Mouse (Mus musculus) forebrain, postnatal 0 days (tissue): ENCODE results near the gene Rps6kb2. TPM values are rescaled to one million over a fixed set of nuclear protein-coding genes. Genes with fewer than 3 reads are reported as not detected.

Source experiments
- ATAC-seq: fragments of 200-750 bp; cut with Nextera tagmentation; 2 replicates; pipeline ENCODE4 v1.8.0; 2017; ENCODE audit warnings: mild to moderate bottlenecking, moderate library complexity
- DNase-seq: peaks from one replicate; pipeline ENCODE4 v3.0.0-alpha.2; 2015
- H3K27ac ChIP-seq: fragments of 300-500 bp; sonication (generic); 2 replicates; pipeline ENCODE4 v1.5.1; 2014; ENCODE audit warnings: low read depth, mild to moderate bottlenecking, antibody characterized with exemption, low read length, moderate library complexity, mixed read lengths
- H3K27me3 ChIP-seq: fragments of 300-500 bp; sonication (generic); 2 replicates; pipeline ENCODE4 v1.6.1; 2014; ENCODE audit warnings: mild to moderate bottlenecking, low read length, mixed read lengths; ENCODE audit not compliant: insufficient read depth
- H3K36me3 ChIP-seq: fragments of 300-500 bp; sonication (generic); 2 replicates; pipeline ENCODE4 v1.6.1; 2014; ENCODE audit warnings: mild to moderate bottlenecking, moderate library complexity; ENCODE audit not compliant: insufficient read depth
- H3K4me1 ChIP-seq: fragments of 300-500 bp; sonication (generic); 2 replicates; pipeline ENCODE4 v1.6.1; 2014; ENCODE audit warnings: antibody characterized with exemption; ENCODE audit not compliant: insufficient read depth
- H3K4me2 ChIP-seq: fragments of 300-500 bp; sonication (generic); 2 replicates; pipeline ENCODE4 v1.6.1; 2014; ENCODE audit warnings: low read depth, mild to moderate bottlenecking, moderate library complexity
- H3K4me3 ChIP-seq: fragments of 300-500 bp; sonication (generic); 2 replicates; pipeline ENCODE4 v1.5.1; 2014; ENCODE audit warnings: low read depth, low read length, mixed read lengths
- H3K9ac ChIP-seq: fragments of 300-500 bp; sonication (generic); 2 replicates; pipeline ENCODE4 v1.6.1; 2014; ENCODE audit warnings: mild to moderate bottlenecking
- H3K9me3 ChIP-seq: fragments of 300-500 bp; sonication (generic); 2 replicates; pipeline ENCODE4 v1.6.1; 2016; ENCODE audit warnings: low read length
- CTCF ChIP-seq: sonication (generic); IDR thresholded peaks from 2 replicates; pipeline ENCODE4 v1.5.1; 2016; ENCODE audit warnings: antibody characterized with exemption, control low read depth, low read depth
- WGBS: fragments of 180-500 bp; shearing (Covaris S2); extraction: QIAGEN DNeasy Blood & Tissue Kit; methylation state at CpG from one replicate; pipeline ENCODE4 v1.1.7; 2014; 5-methylcytosine and 5-hydroxymethylcytosine counted together
- polyA plus RNA-seq: library from polyadenylated mRNA; unstranded; fragments of >200 nt; fragmentation: Nextera tagmentation; extraction: Ambion mirVana; gene quantifications from 2 replicates; pipeline ENCODE4 v1.2.1, GENCODE M21; 2015
- total RNA-seq: library from RNA; depleted of rRNA; stranded (reverse); fragments of >200 nt; gene quantifications from 2 replicates; pipeline ENCODE4 v1.2.3, GENCODE M21; 2014

Rps6kb2 gene
- total and polyA plus RNA-seq, 2 experiments from 2014 or later: 33.5 to 55.5 TPM

GRCm38 (mm10) chr19:4187303-4187702 lies 24.1 kb upstream of the Rps6kb2 start:
- Histone ChIP-seq H3K4me3 (no peak overlapping the region), H3K9me3 (no peaks in the 10 kb centered on the region), H3K36me3 (no peaks in the 10 kb centered on the region), H3K27me3 (no peaks in the 10 kb centered on the region), H3K9ac (no peak overlapping the region), H3K27ac (no peak overlapping the region), H3K4me1 (no peaks in the 10 kb centered on the region), H3K4me2 (no peak overlapping the region)
- DNase-seq: no peak
- TF ChIP-seq CTCF: no peak
- no peak for ATAC-seq
- 73% methylated on average over 3 of the region's 3 CpGs for WGBS

- no peak for TF ChIP-seq CTCF
- no peak overlapping the region for H3K4me2 ChIP-seq
- H3K9me3 ChIP-seq: no peaks in the 10 kb centered on the region
- DNase-seq (no peak), ATAC-seq (no peak)
- no peaks in the 10 kb centered on the region; the same call in 1 of the 2 replicates for H3K4me1 ChIP-seq
- H3K27ac ChIP-seq: no peak overlapping the region
- WGBS: 63% methylated on average over 15 of the region's 15 CpGs
- no peaks in the 10 kb centered on the region for H3K36me3 ChIP-seq
- H3K4me3 ChIP-seq: no peak overlapping the region
- H3K9ac ChIP-seq: no peak overlapping the region
- no peaks in the 10 kb centered on the region for H3K27me3 ChIP-seq
These were observed 22.1 kb upstream of the Rps6kb2 start for GRCm38 (mm10) chr19:4184976-4185975.

- TF ChIP-seq CTCF: no peak
- H3K4me1 ChIP-seq: no peaks in the 10 kb centered on the region; the same call in 1 of the 2 replicates
- H3K4me3 ChIP-seq: no peak overlapping the region
- no peaks in the 10 kb centered on the region for H3K36me3 ChIP-seq
- H3K27ac ChIP-seq: no peak overlapping the region
- no peak overlapping the region for H3K4me2 ChIP-seq
- WGBS: 69% methylated on average over 2 of the region's 2 CpGs
- no peak overlapping the region for H3K9ac ChIP-seq
- peak; percentile 32; the same call in 1 of the 2 replicates for ATAC-seq
- no peaks in the 10 kb centered on the region for H3K9me3 ChIP-seq
- no peak for DNase-seq
- no peaks in the 10 kb centered on the region for H3K27me3 ChIP-seq
These were observed 20.5 kb upstream of the Rps6kb2 start for GRCm38 (mm10) chr19:4183689-4184088.

GRCm38 (mm10) chr19:4181892-4182291 lies 18.7 kb upstream of the Rps6kb2 start:
- Histone ChIP-seq H3K9ac (no peak overlapping the region), H3K27ac (no peak overlapping the region), H3K27me3 (no peaks in the 10 kb centered on the region), H3K4me2 (no peak overlapping the region), H3K4me1 (no peaks in the 10 kb centered on the region; the same call in 1 of the 2 replicates), H3K36me3 (no peaks in the 10 kb centered on the region), H3K9me3 (no peaks in the 10 kb centered on the region), H3K4me3 (no peak overlapping the region)
- ATAC-seq (peak; percentile 83), DNase-seq (peak; percentile 79)
- WGBS: 43% methylated on average over 3 of the region's 3 CpGs
- no peak for TF ChIP-seq CTCF

- Histone ChIP-seq H3K36me3 (no peaks in the 10 kb centered on the region), H3K9ac (no peak overlapping the region), H3K4me3 (no peak overlapping the region), H3K4me2 (no peak overlapping the region), H3K4me1 (no peaks in the 10 kb centered on the region; the same call in 1 of the 2 replicates), H3K27ac (no peak overlapping the region), H3K9me3 (no peaks in the 10 kb centered on the region), H3K27me3 (no peaks in the 10 kb centered on the region)
- no peak for TF ChIP-seq CTCF
- DNase-seq: no peak
- 88% methylated on average over 7 of the region's 7 CpGs for WGBS
- no peak for ATAC-seq
These were observed 17.3 kb upstream of the Rps6kb2 start for GRCm38 (mm10) chr19:4180411-4180810.

- Histone ChIP-seq H3K9me3 (no peaks in the 10 kb centered on the region), H3K9ac (no peak within 1 kb of the TSS), H3K4me3 (no peak within 1 kb of the TSS), H3K36me3 (no peaks in the 10 kb centered on the region), H3K4me1 (no peaks in the 10 kb centered on the region), H3K4me2 (peak within 1 kb of the TSS; percentile 2; the same call in 1 of the 2 replicates), H3K27ac (no peak within 1 kb of the TSS), H3K27me3 (no peaks in the 10 kb centered on the region)
- no peak for TF ChIP-seq CTCF
- 5% methylated on average over 11 of the region's 11 CpGs for WGBS
- DNase-seq (no peak), ATAC-seq (peak; percentile 36)
These were observed 12.3 kb upstream of the Rps6kb2 start, which contains the start of gene Carns1 for GRCm38 (mm10) chr19:4175368-4175947. Gene Carns1, minus strand, starts transcription at chr19:4175479.

GRCm38 (mm10) chr19:4172925-4173324 lies 9.8 kb upstream of the Rps6kb2 start:
- ATAC-seq: no peak
- no peak overlapping the region for H3K4me3 ChIP-seq
- H3K4me2 ChIP-seq: no peak overlapping the region
- H3K36me3 ChIP-seq: no peaks in the 10 kb centered on the region
- H3K27me3 ChIP-seq: no peaks in the 10 kb centered on the region
- no peak for DNase-seq
- no peak overlapping the region for H3K27ac ChIP-seq
- H3K4me1 ChIP-seq: peaks cover 7% of the 10 kb centered on the region
- 59% methylated on average over 11 of the region's 11 CpGs for WGBS
- peak; percentile 28; the same call in 1 of the 2 replicates for TF ChIP-seq CTCF
- H3K9ac ChIP-seq: no peak overlapping the region
- H3K9me3 ChIP-seq: no peaks in the 10 kb centered on the region
